Mouse (Mus musculus) Muller cell, postnatal 12 days (primary cell): ENCODE results near the gene Igfbp6.
"Not testable (repeated sequence)": the region's sequence is repeated elsewhere in the genome, so short reads cannot be mapped to it uniquely, and the experiment has no call there.

Experiments
- DNase-seq: peaks from one replicate; pipeline ENCODE4 v3.0.0-alpha.2; 2015; ENCODE audit errors: inconsistent ontology term

Igfbp6 gene

GRCm38 (mm10) chr15:102136129-102136758 lies 7.9 kb upstream of the Igfbp6 start, which contains the start of gene Spryd3:
Spryd3 (minus strand) TSS chr15:102136234.
- peak; percentile 99 for DNase-seq

- DNase-seq = no peak
These were observed 3.0 kb upstream of the Igfbp6 start for GRCm38 (mm10) chr15:102141120-102141519.

- peak; percentile 58 for DNase-seq
These were observed 949 bp upstream of the Igfbp6 start for GRCm38 (mm10) chr15:102142914-102143912.

GRCm38 (mm10) chr15:102144726-102145125 lies 564 bp downstream of the Igfbp6 start:
- no peak for DNase-seq

GRCm38 (mm10) chr15:102145330-102145729 lies 1.2 kb downstream of the Igfbp6 start:
- DNase-seq = peak; percentile 80

- DNase-seq = no peak
These were observed 1.9 kb downstream of the Igfbp6 start for GRCm38 (mm10) chr15:102146089-102146488.

- peak; percentile 38 for DNase-seq
These were observed 2.7 kb downstream of the Igfbp6 start for GRCm38 (mm10) chr15:102146882-102147281.

GRCm38 (mm10) chr15:102147674-102148402 lies 3.7 kb downstream of the Igfbp6 start:
- no peak for DNase-seq

GRCm38 (mm10) chr15:102149561-102149960 lies 5.4 kb downstream of the Igfbp6 start:
- DNase-seq = no peak

GRCm38 (mm10) chr15:102150301-102151135 lies 6.4 kb downstream of the Igfbp6 start, which contains the start of gene Soat2:
Soat2 (plus strand) TSS chr15:102150526.
- DNase-seq = no peak

- DNase-seq = no peak
These were observed 8.5 kb downstream of the Igfbp6 start for GRCm38 (mm10) chr15:102152646-102153045.

GRCm38 (mm10) chr15:102155006-102155405 lies 10.8 kb downstream of the Igfbp6 start:
- not testable (repeated sequence) for DNase-seq

GRCm38 (mm10) chr15:102156836-102157235 lies 12.7 kb downstream of the Igfbp6 start:
- DNase-seq = no peak

GRCm38 (mm10) chr15:102160415-102161060 lies 16.4 kb downstream of the Igfbp6 start:
- DNase-seq = no peak

- DNase-seq = no peak
These were observed 19.9 kb downstream of the Igfbp6 start for GRCm38 (mm10) chr15:102163900-102164693.

- no peak for DNase-seq
These were observed 21.4 kb downstream of the Igfbp6 start for GRCm38 (mm10) chr15:102165468-102166100.

GRCm38 (mm10) chr15:102167620-102168021 lies 23.5 kb downstream of the Igfbp6 start:
- DNase-seq = peak; percentile 72

- DNase-seq = no peak
These were observed 24.9 kb downstream of the Igfbp6 start for GRCm38 (mm10) chr15:102169064-102169463.

GRCm38 (mm10) chr15:102173581-102173980 lies 29.4 kb downstream of the Igfbp6 start:
- no peak for DNase-seq
